Mouse (Mus musculus): Measurements from ENCODE around the gene Slc50a1.

Gene Slc50a1

GRCm38 (mm10) chr3:89230561-89230960 is 39.8 kb downstream of the Slc50a1 start:
- DNase-seq (ENCODE audit: low spot score), result no peak

- DNase-seq (ENCODE audit: low spot score), result no peak
These were observed 41.1 kb downstream of the Slc50a1 start for GRCm38 (mm10) chr3:89229276-89229675.

- DNase-seq (ENCODE audit: low spot score), result no peak
These were observed 41.5 kb downstream of the Slc50a1 start, which contains the start of gene Muc1 for GRCm38 (mm10) chr3:89228836-89229235. TSS of gene Muc1 (plus strand) at chr3:89229057.

- peak; percentile 82 for DNase-seq (ENCODE audit: low spot score)
These were observed 42.2 kb downstream of the Slc50a1 start for GRCm38 (mm10) chr3:89228180-89228549.

- DNase-seq (ENCODE audit: low spot score), result peak; percentile 83
These were observed 42.8 kb downstream of the Slc50a1 start for GRCm38 (mm10) chr3:89227307-89228179.

- DNase-seq (ENCODE audit: low spot score), result no peak
These were observed 43.5 kb downstream of the Slc50a1 start, which contains the start of gene Mtx1 for GRCm38 (mm10) chr3:89226900-89227299. TSS of gene Mtx1 (minus strand) at chr3:89227088.

GRCm38 (mm10) chr3:89226361-89226760 is 44.0 kb downstream of the Slc50a1 start:
- no peak for DNase-seq (ENCODE audit: low spot score)

GRCm38 (mm10) chr3:89225918-89226317 is 44.5 kb downstream of the Slc50a1 start:
- no peak for DNase-seq (ENCODE audit: low spot score)

GRCm38 (mm10) chr3:89225321-89225815 is 45.0 kb downstream of the Slc50a1 start:
- no peak for DNase-seq (ENCODE audit: low spot score)

GRCm38 (mm10) chr3:89224796-89225195 is 45.6 kb downstream of the Slc50a1 start:
- DNase-seq (ENCODE audit: low spot score), result no peak

GRCm38 (mm10) chr3:89221167-89221566 is 49.2 kb downstream of the Slc50a1 start:
- no peak for DNase-seq (ENCODE audit: low spot score)

GRCm38 (mm10) chr3:89219546-89219945 is 50.8 kb downstream of the Slc50a1 start:
- DNase-seq (ENCODE audit: low spot score), result no peak

GRCm38 (mm10) chr3:89218271-89218670 is 52.1 kb downstream of the Slc50a1 start:
- DNase-seq (ENCODE audit: low spot score), result no peak
